Mouse (Mus musculus) kidney, embryonic 16.5 days (tissue): Measurements from ENCODE around the gene Lrrn3. TPM values are rescaled to one million over a fixed set of nuclear protein-coding genes. Genes with fewer than 3 reads are reported as not detected.
A peak's percentile ranks its signal among the peaks of the same experiment; 100 is the strongest.

Experiments
- ATAC-seq: fragments of 200-750 bp; cut with Nextera tagmentation; 2 replicates; pipeline ENCODE4 v1.8.0; 2017; ENCODE audit warnings: moderate TSS enrichment; ENCODE audit not compliant: low FRiP score, low TSS enrichment
- H3K27ac ChIP-seq: fragments of 300-500 bp; sonication (generic); 2 replicates; pipeline ENCODE4 v1.5.1; 2014; ENCODE audit warnings: low read length
- H3K27me3 ChIP-seq: fragments of 300-500 bp; sonication (generic); 2 replicates; pipeline ENCODE4 v1.6.1; 2014; ENCODE audit warnings: low read length, control low read depth, mixed read lengths; ENCODE audit not compliant: insufficient read depth
- H3K36me3 ChIP-seq: fragments of 300-500 bp; sonication (generic); 2 replicates; pipeline ENCODE4 v1.6.1; 2014; ENCODE audit warnings: low read length, control low read depth, mixed read lengths; ENCODE audit not compliant: insufficient read depth
- H3K4me1 ChIP-seq: fragments of 300-500 bp; sonication (generic); 2 replicates; pipeline ENCODE4 v1.6.1; 2014; ENCODE audit warnings: low read length, control low read depth, mixed read lengths; ENCODE audit not compliant: insufficient read depth
- H3K4me2 ChIP-seq: fragments of 300-500 bp; sonication (generic); replicated peaks from 2 replicates; pipeline ENCODE4 v1.6.1; 2014; ENCODE audit warnings: low read depth, low read length
- H3K4me3 ChIP-seq: fragments of 300-500 bp; sonication (generic); 2 replicates; pipeline ENCODE4 v1.5.1; 2014; ENCODE audit warnings: mild to moderate bottlenecking, low read length
- H3K9ac ChIP-seq: fragments of 300-500 bp; sonication (generic); replicated peaks from 2 replicates; pipeline ENCODE4 v1.6.1; 2014; ENCODE audit warnings: low read length
- H3K9me3 ChIP-seq: fragments of 300-500 bp; sonication (generic); 2 replicates; pipeline ENCODE4 v1.6.1; 2016; ENCODE audit warnings: low read length, control low read depth
- WGBS: fragments of 180-500 bp; shearing (Covaris S2); extraction: QIAGEN DNeasy Blood & Tissue Kit; methylation state at CpG from one replicate; pipeline ENCODE4 v1.1.7; 2014; 5-methylcytosine and 5-hydroxymethylcytosine counted together
- polyA plus RNA-seq: library from polyadenylated mRNA; unstranded; fragments of >200 nt; fragmentation: Nextera tagmentation; extraction: Ambion mirVana; gene quantifications from 2 replicates; pipeline ENCODE4 v1.2.1, GENCODE M21; 2015

The Lrrn3 gene
- polyA plus RNA-seq, 1 experiment from 2014 or later: 4.2 TPM

DNA sequence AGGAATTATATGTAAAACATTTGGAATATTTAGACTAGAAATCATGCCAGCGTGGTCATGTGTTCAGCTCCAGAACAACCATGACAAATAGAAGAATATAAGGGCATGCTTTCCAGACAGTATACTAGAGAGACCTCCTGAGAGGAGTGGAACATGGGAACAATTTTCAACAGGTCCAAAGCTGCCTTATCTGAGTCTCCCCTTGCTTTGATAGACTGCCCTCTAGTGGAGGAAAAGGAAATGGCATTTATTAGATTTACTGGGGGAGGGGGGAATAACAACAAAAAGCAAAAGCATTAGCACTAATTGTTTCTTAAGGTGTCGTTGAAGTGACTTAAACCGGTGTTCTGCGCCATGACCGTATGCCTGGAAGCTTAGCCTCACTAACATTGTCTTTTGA is 774 bp upstream of the Lrrn3 start:
- whole genome bisulfite sequencing: 25% methylated on average over 5 of the region's 5 CpGs
- no peaks in the 10 kb centered on the region for H3K36me3 ChIP-seq
- H3K4me2 ChIP-seq: no peak overlapping the region
- no peaks in the 10 kb centered on the region for H3K9me3 ChIP-seq
- H3K4me1 ChIP-seq: peaks cover 23% of the 10 kb centered on the region; the same call in 1 of the 2 replicates
- peak; percentile 67; the same call in 1 of the 2 replicates for ATAC-seq
- no peak overlapping the region for H3K27ac ChIP-seq
- no peaks in the 10 kb centered on the region for H3K27me3 ChIP-seq
- no peak overlapping the region for H3K9ac ChIP-seq
- no peak overlapping the region for H3K4me3 ChIP-seq

DNA sequence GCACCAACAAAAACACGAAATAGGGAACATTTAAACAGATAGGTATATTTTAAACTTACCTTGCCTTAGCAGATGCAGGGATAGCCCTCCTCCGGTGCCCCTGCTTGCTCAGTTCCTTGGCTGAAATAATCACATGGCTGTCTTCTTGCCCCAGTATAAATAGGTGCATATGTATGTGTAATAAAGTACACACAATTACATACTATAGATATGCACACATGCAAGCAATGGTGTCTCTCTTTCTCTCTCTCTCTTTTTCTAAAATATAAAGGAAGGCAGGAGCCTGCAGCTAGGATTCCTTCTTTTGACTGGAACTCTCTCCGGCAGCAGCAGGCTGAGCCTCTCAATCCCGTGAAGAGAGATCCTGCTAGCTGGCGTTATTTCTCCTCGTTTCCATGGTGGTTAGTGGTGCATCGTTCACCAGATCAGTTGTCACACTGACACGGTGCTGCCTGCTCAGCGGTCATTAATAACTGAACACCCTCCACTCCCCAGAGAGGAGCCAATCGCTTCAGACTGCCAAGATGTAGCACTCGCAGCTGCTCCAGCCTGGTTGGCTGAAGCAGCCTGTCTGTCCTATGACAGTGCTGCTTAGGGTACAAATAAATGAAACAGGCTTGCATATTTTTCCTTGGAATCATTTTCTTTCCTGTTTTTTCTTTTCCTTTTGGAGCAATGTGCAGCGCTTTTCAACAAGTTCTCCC is 567 bp downstream of the Lrrn3 start:
- no peaks in the 10 kb centered on the region for H3K9me3 ChIP-seq
- no peak overlapping the region for H3K27ac ChIP-seq
- peak overlapping the region; percentile 22; the same call in 1 of the 2 replicates for H3K9ac ChIP-seq
- H3K27me3 ChIP-seq: no peaks in the 10 kb centered on the region
- no peaks in the 10 kb centered on the region for H3K36me3 ChIP-seq
- H3K4me3 ChIP-seq: peak overlapping the region; percentile 46
- peaks cover 23% of the 10 kb centered on the region; the same call in 1 of the 2 replicates for H3K4me1 ChIP-seq
- 6% methylated on average over 12 of the region's 12 CpGs for WGBS
- H3K4me2 ChIP-seq: peak overlapping the region; percentile 65
- peak; percentile 89 for ATAC-seq

DNA sequence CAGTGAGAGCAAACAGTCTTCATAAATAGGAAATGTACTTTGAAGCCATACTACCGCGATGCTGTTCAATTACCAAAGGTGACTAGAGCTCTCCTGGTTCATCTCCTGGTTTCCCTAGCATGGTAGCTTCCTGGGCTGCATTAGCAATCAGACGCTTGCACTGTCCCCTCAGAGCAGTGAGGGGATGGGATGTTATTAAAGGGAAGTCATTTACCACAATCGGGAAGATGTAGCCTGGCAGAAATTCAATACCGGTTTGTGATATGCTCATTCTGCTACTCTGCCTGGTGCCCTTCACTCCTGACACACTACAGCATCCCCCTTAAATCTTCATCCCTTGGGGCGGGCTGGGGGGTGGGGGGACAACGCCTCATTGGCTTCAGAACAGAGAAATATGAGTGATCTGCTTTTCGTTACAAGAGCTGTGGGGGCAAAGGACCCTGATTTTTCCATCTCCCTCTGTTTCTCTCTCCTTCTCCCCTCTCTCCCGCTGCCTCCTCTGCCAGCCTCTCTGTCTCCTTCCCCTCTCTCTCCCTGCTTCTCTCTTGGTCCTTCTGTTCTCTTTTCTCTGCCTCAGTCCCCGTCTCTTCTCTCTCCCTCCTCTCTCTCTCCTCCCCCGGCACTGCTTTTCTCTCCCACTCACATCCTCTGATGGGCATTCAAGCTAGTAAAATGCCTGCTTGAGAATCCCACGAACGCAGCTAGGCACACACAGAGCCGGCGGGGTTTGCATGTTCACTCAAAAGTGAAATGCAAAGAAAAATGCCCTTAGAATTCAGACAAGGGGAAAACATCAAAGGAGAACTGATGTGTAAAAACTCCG is 1.3 kb downstream of the Lrrn3 start:
- no peak overlapping the region for H3K27ac ChIP-seq
- ATAC-seq: 0 out of 2 replicates have a peak, but pooled peaks have one; percentile 46
- peak overlapping the region; percentile 50 for H3K9ac ChIP-seq
- H3K36me3 ChIP-seq: no peaks in the 10 kb centered on the region
- H3K4me2 ChIP-seq: peak overlapping the region; percentile 65
- 10% methylated on average over 16 of the region's 16 CpGs for WGBS
- peaks cover 23% of the 10 kb centered on the region; the same call in 1 of the 2 replicates for H3K4me1 ChIP-seq
- H3K27me3 ChIP-seq: no peaks in the 10 kb centered on the region
- peak overlapping the region; percentile 46 for H3K4me3 ChIP-seq
- no peaks in the 10 kb centered on the region for H3K9me3 ChIP-seq

DNA sequence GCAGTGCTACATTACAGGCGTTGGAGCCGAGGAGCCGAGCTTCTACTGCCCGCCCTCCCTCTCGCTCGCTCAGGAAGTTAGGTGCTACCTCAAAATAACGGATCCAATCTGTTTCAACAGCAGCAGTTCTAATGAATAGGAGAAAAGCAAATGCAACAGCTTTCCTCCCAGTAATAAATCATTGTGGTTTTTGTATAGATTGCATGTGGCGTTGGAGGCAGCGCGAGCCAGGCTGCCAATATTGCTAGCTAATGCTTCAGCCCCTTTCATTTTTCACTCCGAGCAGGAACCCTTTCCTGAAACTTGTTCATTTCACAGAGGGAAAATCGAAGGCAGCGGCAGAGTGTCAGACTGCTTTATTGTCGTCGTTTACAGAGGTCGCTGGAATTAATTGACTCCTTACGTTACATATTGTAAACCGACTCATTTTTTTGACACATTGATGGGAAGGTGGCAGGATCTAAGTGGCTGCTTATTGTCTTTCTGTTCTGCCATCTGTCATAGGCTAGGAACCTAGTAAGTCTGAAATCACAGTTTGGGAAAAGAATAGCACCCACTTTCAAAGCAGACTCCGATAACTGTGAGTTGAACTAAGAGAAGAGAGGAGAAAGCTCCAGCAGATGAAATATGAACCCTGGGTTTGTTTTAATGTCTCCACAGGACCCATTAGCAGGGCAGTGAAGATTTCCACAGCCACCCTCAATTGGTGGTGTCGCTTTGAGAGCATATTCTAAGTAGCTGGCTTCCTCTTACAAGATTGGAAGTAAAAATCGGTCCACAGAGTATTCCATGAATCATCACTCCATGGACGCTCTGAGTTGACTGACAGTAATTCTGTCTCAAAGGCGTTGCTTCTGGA is 2.4 kb downstream of the Lrrn3 start:
- 14% methylated on average over 23 of the region's 23 CpGs for WGBS
- ATAC-seq: no peak
- Histone ChIP-seq H3K4me1 (peaks cover 23% of the 10 kb centered on the region; the same call in 1 of the 2 replicates), H3K27ac (no peak overlapping the region), H3K36me3 (no peaks in the 10 kb centered on the region), H3K9me3 (no peaks in the 10 kb centered on the region), H3K4me2 (peak overlapping the region; percentile 65), H3K27me3 (no peaks in the 10 kb centered on the region), H3K9ac (peak overlapping the region; percentile 33; the same call in 1 of the 2 replicates), H3K4me3 (peak overlapping the region; percentile 46)

DNA sequence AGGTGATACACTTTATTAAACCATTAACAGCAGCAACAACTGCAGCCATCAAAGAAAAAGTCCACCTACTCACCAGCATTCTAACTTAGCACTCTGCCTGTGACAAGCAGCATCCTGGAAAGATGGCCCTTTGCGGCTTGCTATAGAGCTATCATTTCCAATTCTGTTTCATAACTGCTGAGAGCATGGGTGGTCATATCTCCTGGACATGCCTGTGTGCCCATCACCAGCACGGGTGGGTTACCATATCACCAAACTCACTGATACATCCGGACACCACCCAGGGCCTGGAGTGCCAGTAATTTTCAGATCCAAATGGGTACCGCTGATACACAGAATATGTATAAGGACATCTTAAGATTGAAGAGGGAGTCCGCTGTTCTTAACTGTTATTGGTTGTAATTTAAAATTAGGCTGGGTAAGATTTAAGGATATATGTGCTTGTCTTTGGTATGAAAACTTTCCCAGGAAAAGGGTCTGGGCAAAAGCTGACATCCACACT is 3.1 kb downstream of the Lrrn3 start:
- Histone ChIP-seq H3K4me1 (peaks cover 23% of the 10 kb centered on the region; the same call in 1 of the 2 replicates), H3K9me3 (no peaks in the 10 kb centered on the region), H3K9ac (no peak overlapping the region), H3K4me2 (peak overlapping the region; percentile 65), H3K36me3 (no peaks in the 10 kb centered on the region), H3K27ac (no peak overlapping the region), H3K27me3 (no peaks in the 10 kb centered on the region), H3K4me3 (peak overlapping the region; percentile 46)
- ATAC-seq: no peak
- WGBS: 80% methylated on average over 5 of the region's 5 CpGs

DNA sequence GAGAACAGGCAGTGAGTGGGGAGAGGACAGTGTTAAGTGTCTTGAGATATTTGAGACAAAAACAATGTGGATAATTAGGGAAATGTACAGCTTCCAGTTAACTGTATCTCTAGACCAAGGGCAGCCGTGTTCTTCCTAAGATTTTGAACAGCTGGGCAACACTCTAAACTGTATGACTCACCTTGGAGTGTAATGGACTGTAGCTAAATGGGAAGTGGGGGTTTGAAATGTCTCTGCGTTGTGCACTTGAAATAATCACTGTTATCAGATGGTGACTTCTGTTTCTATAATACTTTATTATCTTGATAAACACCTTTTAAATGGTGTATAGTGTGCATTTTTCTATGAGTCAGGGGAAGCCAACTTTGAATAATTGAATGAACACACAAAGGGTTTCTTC is 4.7 kb downstream of the Lrrn3 start:
- no peak for ATAC-seq
- no peaks in the 10 kb centered on the region for H3K36me3 ChIP-seq
- no peaks in the 10 kb centered on the region for H3K27me3 ChIP-seq
- H3K9ac ChIP-seq: no peak overlapping the region
- H3K4me2 ChIP-seq: no peak overlapping the region
- H3K4me3 ChIP-seq: no peak overlapping the region
- 45% methylated on average over 2 of the region's 2 CpGs for WGBS
- no peaks in the 10 kb centered on the region for H3K9me3 ChIP-seq
- peaks cover 23% of the 10 kb centered on the region; the same call in 1 of the 2 replicates for H3K4me1 ChIP-seq
- no peak overlapping the region for H3K27ac ChIP-seq

DNA sequence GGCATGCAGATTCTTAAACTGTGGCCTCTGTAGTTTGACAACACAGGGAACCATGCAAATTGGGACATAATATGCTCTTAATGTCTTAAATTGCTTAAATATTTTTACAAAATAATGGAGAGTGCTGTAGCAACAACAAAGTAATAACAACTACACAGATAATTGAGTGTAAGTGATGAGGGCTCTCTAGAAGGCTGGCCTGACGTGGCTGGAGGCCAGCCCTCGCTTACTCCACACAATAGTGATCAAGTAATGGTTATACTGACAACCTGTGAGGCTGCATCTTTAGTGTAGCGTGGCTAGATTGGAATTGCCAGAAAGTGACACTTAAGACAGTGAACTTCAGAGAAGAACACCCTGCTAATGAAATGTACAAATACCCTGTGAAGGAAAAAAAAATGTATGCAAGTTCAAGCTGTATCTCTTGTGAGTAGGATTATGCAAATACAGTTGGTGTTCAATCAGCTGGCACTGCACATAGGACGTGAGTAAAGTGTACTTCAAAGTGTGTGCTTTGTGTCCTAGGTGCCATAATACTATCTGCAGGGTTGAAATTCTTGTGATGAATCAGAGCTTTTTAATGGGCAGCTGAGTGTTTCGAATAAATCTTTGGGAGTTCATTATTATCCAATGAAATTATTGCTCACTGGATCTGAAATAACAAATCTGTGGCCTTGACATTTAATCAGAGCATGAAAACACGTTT is 17.0 kb downstream of the Lrrn3 start:
- Histone ChIP-seq H3K9me3 (no peaks in the 10 kb centered on the region), H3K4me1 (no peaks in the 10 kb centered on the region), H3K9ac (no peak overlapping the region), H3K36me3 (no peaks in the 10 kb centered on the region), H3K4me2 (no peak overlapping the region), H3K27me3 (no peaks in the 10 kb centered on the region), H3K4me3 (no peak overlapping the region), H3K27ac (no peak overlapping the region)
- WGBS: 78% methylated on average over 6 of the region's 6 CpGs
- ATAC-seq: no peak

DNA sequence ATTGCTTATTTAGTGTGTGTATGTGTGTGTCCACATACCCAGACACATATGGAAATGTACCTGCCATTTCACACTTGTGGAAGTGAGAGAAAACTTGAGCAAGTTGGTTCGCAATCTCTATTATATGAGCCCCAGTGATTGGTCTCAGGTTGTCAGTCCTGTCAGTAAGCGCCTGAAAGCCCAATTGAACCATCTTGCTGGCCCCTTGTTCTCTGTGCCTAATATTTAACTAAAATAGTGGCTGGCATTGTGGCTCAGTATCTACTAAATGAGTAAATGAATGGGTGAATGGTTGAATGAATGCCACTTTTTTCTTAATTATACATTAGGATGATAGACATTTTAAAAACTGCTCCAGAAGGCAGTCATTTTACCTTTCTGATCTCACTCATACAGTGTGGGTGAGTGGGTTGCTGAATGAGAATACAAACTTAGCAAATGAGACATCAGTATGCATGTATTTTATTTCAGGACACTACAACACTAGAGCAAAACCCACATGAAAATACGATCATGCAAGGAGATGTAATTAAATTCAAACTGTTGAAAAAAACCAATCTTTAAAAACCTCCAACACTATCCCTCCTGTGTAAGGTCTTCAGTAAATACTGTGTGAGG is 17.7 kb downstream of the Lrrn3 start:
- H3K4me3 ChIP-seq: no peak overlapping the region
- no peak overlapping the region for H3K27ac ChIP-seq
- no peak overlapping the region for H3K4me2 ChIP-seq
- H3K4me1 ChIP-seq: no peaks in the 10 kb centered on the region
- H3K27me3 ChIP-seq: no peaks in the 10 kb centered on the region
- H3K9me3 ChIP-seq: no peaks in the 10 kb centered on the region
- no peaks in the 10 kb centered on the region for H3K36me3 ChIP-seq
- WGBS: 91% methylated on average over 3 of the region's 3 CpGs
- no peak for ATAC-seq
- no peak overlapping the region for H3K9ac ChIP-seq
